Mouse (Mus musculus) liver, embryonic 14.5 days (tissue): ENCODE measurements around the gene Usp10. TPM values are rescaled to one million over a fixed set of nuclear protein-coding genes. Genes with fewer than 3 reads are reported as not detected.
A peak's percentile ranks its signal among the peaks of the same experiment; 100 is the strongest.

ENCODE experiments used
- ATAC-seq: fragments of 200-750 bp; cut with Nextera tagmentation; 2 replicates; pipeline ENCODE4 v1.8.0; 2017; ENCODE audit warnings: moderate number of reproducible peaks, mild to moderate bottlenecking, moderate library complexity; ENCODE audit not compliant: insufficient read depth
- DNase-seq, 3 experiments: peaks; one replicate each; pipeline ENCODE4 v3.0.0-alpha.2; 2012 to 2013; ENCODE audit warnings: low read depth in 3 of 3, low spot score in 3 of 3
- H3K27ac ChIP-seq: fragments of 300-500 bp; sonication (generic); 2 replicates; pipeline ENCODE4 v1.5.1; 2014; ENCODE audit warnings: moderate library complexity, mild to moderate bottlenecking, control low read depth, inconsistent platforms
- H3K27me3 ChIP-seq: fragments of 300-500 bp; sonication (generic); 2 replicates; pipeline ENCODE4 v1.6.1; 2014; ENCODE audit warnings: mild to moderate bottlenecking, low read length, moderate library complexity; ENCODE audit not compliant: control insufficient read depth, insufficient read depth
- H3K36me3 ChIP-seq: fragments of 300-500 bp; sonication (generic); replicated peaks from 2 replicates; pipeline ENCODE4 v1.6.1; 2014; ENCODE audit warnings: low read depth; ENCODE audit not compliant: control insufficient read depth, insufficient read depth
- H3K4me1 ChIP-seq, 2 experiments: fragments of 200-500 bp in 1 of 2; fragments of 300-500 bp in 1 of 2; sonication (generic) in 1 of 2; replicated peaks; 2 replicates each; pipeline ENCODE4 v1.6.1; 2012 to 2014; ENCODE audit warnings: antibody characterized with exemption in 1 of 2, inconsistent platforms in 1 of 2, low read length in 1 of 2; ENCODE audit not compliant: control insufficient read depth in 2 of 2, insufficient read depth in 2 of 2
- H3K4me2 ChIP-seq: fragments of 300-500 bp; sonication (generic); 2 replicates; pipeline ENCODE4 v1.6.1; 2014; ENCODE audit warnings: low read depth, mild to moderate bottlenecking, control low read depth, moderate library complexity
- H3K4me3 ChIP-seq, 2 experiments: fragments of 200-500 bp in 1 of 2; fragments of 300-500 bp in 1 of 2; sonication (generic) in 1 of 2; 2 replicates each; pipeline ENCODE4 v1.5.1; 2012 to 2014; ENCODE audit warnings: low read depth in 2 of 2, low read length in 2 of 2, mild to moderate bottlenecking in 2 of 2, control low read depth in 1 of 2, inconsistent platforms in 1 of 2, moderate library complexity in 1 of 2; ENCODE audit not compliant: insufficient read depth in 1 of 2
- H3K9ac ChIP-seq: fragments of 300-500 bp; sonication (generic); replicated peaks from 2 replicates; pipeline ENCODE4 v1.6.1; 2014; ENCODE audit warnings: mild to moderate bottlenecking, control low read depth, moderate library complexity
- H3K9me3 ChIP-seq: fragments of 300-500 bp; sonication (generic); 2 replicates; pipeline ENCODE4 v1.6.1; 2016; ENCODE audit warnings: low read length, mixed read lengths; ENCODE audit not compliant: control insufficient read depth
- CTCF ChIP-seq: IDR thresholded peaks from 2 replicates; pipeline ENCODE4 v1.5.1; 2016; ENCODE audit warnings: antibody characterized with exemption, low read depth, control low read depth
- EP300 ChIP-seq: IDR thresholded peaks from 2 replicates; pipeline ENCODE4 v1.6.1; 2016; ENCODE audit warnings: antibody characterized with exemption, low read depth
- WGBS: fragments of 180-500 bp; shearing (Covaris S2); extraction: QIAGEN DNeasy Blood & Tissue Kit; methylation state at CpG from one replicate; pipeline ENCODE4 v1.1.7; 2014; ENCODE audit not compliant: insufficient replicate concordance; 5-methylcytosine and 5-hydroxymethylcytosine counted together
- polyA plus RNA-seq, 2 experiments: library from polyadenylated mRNA; depleted of rRNA in 1 of 2; stranded (reverse) in 1 of 2; unstranded in 1 of 2; fragments of >200 nt; fragmentation: Nextera tagmentation in 1 of 2; extraction: Ambion mirVana in 1 of 2; gene quantifications; 2 replicates each; pipeline versions ENCODE4 v1.2.1 to v1.2.3; 2012 to 2014

Gene Usp10
- polyA plus RNA-seq, 2 experiments: 47.0 to 59.0 TPM

DNA sequence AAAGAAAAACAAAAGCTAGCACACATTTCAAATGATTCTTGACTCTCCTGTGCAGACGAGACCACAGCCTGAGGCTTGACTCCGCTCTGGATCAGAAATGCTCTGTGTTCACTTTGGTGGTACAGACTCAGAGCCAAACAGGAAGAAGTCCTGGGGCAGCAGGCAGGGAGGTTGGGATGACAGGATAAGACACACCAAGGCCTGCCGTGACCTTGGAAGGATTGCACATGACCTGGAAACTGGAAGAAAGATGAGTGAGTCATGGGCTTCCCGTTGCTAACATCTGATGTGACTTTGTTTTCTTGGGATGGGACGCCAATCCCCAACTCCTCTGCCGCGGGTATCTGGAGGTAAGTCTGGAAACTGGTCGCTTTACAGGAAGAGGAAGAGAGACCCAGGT, 8.2 kb upstream of the Usp10 start:
- no peak overlapping the region for H3K27ac ChIP-seq
- no peaks in the 10 kb centered on the region for H3K9me3 ChIP-seq
- 53% methylated on average over 8 of the region's 8 CpGs for WGBS
- TF ChIP-seq CTCF (no peak), EP300 (no peak)
- no peak for DNase-seq
- H3K4me1 ChIP-seq: peaks cover 0 to 6% of the 10 kb centered on the region in 2 experiments; a peak in 2 of 4 replicates
- H3K4me3 ChIP-seq: no peak overlapping the region
- ATAC-seq: no peak
- no peak overlapping the region for H3K4me2 ChIP-seq
- no peaks in the 10 kb centered on the region for H3K36me3 ChIP-seq
- H3K9ac ChIP-seq: no peak overlapping the region
- H3K27me3 ChIP-seq: peaks cover 29% of the 10 kb centered on the region

DNA sequence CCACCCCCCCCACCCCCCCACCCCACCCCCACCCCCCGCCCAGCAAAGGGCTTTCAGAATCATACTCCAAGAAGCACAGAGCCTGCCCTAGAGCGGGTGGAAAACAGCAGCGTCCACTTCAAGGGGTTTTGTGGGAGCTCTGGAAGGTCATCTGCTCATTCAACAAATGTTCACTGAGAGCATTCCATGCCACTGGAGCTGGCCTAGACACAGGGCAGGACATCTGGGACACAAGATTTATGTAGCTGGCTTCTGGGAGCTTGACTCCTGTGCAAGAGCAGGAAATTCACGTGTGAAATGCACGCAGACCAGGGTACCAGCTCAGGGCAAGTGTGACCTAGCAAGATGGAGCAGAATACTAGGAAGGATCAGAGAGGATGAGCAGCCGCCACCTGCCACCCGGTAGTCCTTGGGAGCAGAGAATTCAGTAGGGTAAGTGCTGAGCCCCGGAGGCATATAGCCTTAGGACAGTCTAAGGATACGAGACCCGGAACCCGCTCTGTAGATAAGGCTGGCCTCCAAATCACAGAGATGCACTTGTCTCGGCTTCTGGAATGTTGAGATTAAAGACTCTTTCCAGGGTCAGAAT, 5.7 kb upstream of the Usp10 start:
- H3K9me3 ChIP-seq: no peaks in the 10 kb centered on the region
- no peak overlapping the region for H3K4me2 ChIP-seq
- no peak overlapping the region for H3K4me3 ChIP-seq
- no peak for TF ChIP-seq CTCF
- peaks cover 6% of the 10 kb centered on the region for H3K27me3 ChIP-seq
- H3K9ac ChIP-seq: no peak overlapping the region
- WGBS: 54% methylated on average over 12 of the region's 12 CpGs
- H3K36me3 ChIP-seq: no peaks in the 10 kb centered on the region
- no peak for ATAC-seq
- no peak for DNase-seq
- peaks cover 5 to 14% of the 10 kb centered on the region in 2 experiments for H3K4me1 ChIP-seq
- no peak overlapping the region for H3K27ac ChIP-seq

GRCm38 (mm10) chr8:119910547-119911257, 542 bp downstream of the Usp10 start, which contains the start of gene Gm20388:
TSS of gene Gm20388 (plus strand) at chr8:119910841.
- WGBS: under 1% methylated on average over 84 of the region's 97 CpGs
- peak within 1 kb of the TSS; percentile 96 for H3K4me2 ChIP-seq
- peaks cover 39 to 50% of the 10 kb centered on the region in 2 experiments for H3K4me1 ChIP-seq
- no peaks in the 10 kb centered on the region for H3K27me3 ChIP-seq
- H3K36me3 ChIP-seq: no peaks in the 10 kb centered on the region
- ATAC-seq (peak; percentile 89), DNase-seq (peak; percentile 74 to 80 (median 74))
- H3K27ac ChIP-seq: peak within 1 kb of the TSS; percentile 92
- H3K4me3 ChIP-seq: peak within 1 kb of the TSS; percentile 80 to 92
- TF ChIP-seq CTCF: no peak
- TF ChIP-seq EP300: no peak
- peak within 1 kb of the TSS; percentile 97 for H3K9ac ChIP-seq
- no peaks in the 10 kb centered on the region for H3K9me3 ChIP-seq

GRCm38 (mm10) chr8:119911258-119911962, 1.2 kb downstream of the Usp10 start:
- peak; percentile 33 for ATAC-seq
- Histone ChIP-seq H3K9me3 (no peaks in the 10 kb centered on the region), H3K27ac (peak overlapping the region; percentile 92), H3K4me2 (peak overlapping the region; percentile 96), H3K9ac (peak overlapping the region; percentile 97), H3K27me3 (no peaks in the 10 kb centered on the region), H3K36me3 (no peaks in the 10 kb centered on the region), H3K4me3 (peak overlapping the region; percentile 80 to 92), H3K4me1 (peaks cover 45 to 56% of the 10 kb centered on the region in 2 experiments)
- TF ChIP-seq CTCF (no peak), EP300 (no peak)
- WGBS: under 1% methylated on average over 30 of the region's 30 CpGs
- DNase-seq: no peak

- H3K9me3 ChIP-seq: no peaks in the 10 kb centered on the region
- peak overlapping the region; percentile 96 for H3K4me2 ChIP-seq
- no peaks in the 10 kb centered on the region; the same call in 1 of the 2 replicates for H3K36me3 ChIP-seq
- no peaks in the 10 kb centered on the region for H3K27me3 ChIP-seq
- ATAC-seq (no peak), DNase-seq (no peak)
- peaks cover 54 to 65% of the 10 kb centered on the region in 2 experiments for H3K4me1 ChIP-seq
- WGBS: 48% methylated on average over 6 of the region's 6 CpGs
- H3K9ac ChIP-seq: peak overlapping the region; percentile 97
- no peak for TF ChIP-seq EP300
- no peak for TF ChIP-seq CTCF
- H3K4me3 ChIP-seq: peak overlapping the region; percentile 80 to 92
- peak overlapping the region; percentile 53 for H3K27ac ChIP-seq
Observed at GRCm38 (mm10) chr8:119912643-119913042, 2.5 kb downstream of the Usp10 start.
